Comparison of ENCODE assay signal across 23 mouse cellular contexts in the genomic region with DNA sequence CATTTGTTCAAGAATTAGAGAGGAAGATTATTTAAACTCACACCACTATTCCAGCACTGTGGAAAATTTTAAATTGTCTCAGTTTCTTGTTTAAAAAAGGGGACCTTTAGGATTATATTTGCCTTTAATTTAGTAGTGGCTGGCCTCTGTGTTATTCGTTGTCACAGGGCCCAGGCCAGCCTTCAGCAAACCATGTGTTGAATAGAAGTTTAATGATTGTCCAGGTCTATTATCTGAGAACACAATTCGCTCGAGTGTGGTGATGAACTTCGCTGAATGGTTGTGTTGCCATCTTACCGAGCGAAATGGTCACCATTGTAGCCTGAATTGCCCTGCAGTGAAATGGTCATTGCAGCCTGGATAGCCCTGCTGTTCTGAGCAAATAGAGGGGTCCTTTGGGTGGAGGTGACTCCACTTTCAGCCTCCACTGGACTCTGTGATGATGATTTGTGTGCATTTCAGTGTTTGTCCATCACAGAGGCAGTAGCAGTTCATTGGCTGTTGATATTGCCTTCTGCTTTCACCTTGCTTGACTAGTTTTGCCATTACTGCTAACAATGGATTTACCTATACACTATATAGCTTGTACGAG.
"Had no signal": no experiment of that assay in that cellular context is flagged by ENCODE, and none has a peak within 500 bp of the region (broad histone marks: within the 10 kb centered on the region; RNA-seq: fewer than 3 reads in every experiment).

No protein-coding gene starts in this region.

- H3K4me1 ChIP-seq: heart, embryonic 12.5 days; intestine, embryonic 15.5 days; liver, embryonic 13.5 days; liver, embryonic 15.5 days had no signal

- ATAC-seq: hindbrain, embryonic 16.5 days; inflammation-experienced regulatory T-cells, adult 6 months; intestine, embryonic 15.5 days; intestine, postnatal 0 days; liver, postnatal 0 days had no signal

- H3K9ac ChIP-seq: heart, embryonic 12.5 days; hindbrain, embryonic 12.5 days; hindbrain, embryonic 14.5 days; intestine, embryonic 15.5 days; limb, embryonic 12.5 days; liver, embryonic 13.5 days; liver, embryonic 15.5 days; liver, postnatal 0 days had no signal

- H3K27ac ChIP-seq: gastrocnemius, adult 2 months; heart, adult 2 months; hindbrain, embryonic 10.5 days; hindbrain, embryonic 12.5 days; hindbrain, embryonic 14.5 days; intestine, embryonic 15.5 days; layer of hippocampus, adult 2 months; left cerebral cortex, adult 2 months; limb, embryonic 10.5 days; limb, embryonic 12.5 days; liver, embryonic 13.5 days; liver, embryonic 15.5 days had no signal

- H3K4me3 ChIP-seq: gastrocnemius, adult 2 months; heart, adult 2 months; heart, embryonic 12.5 days; hindbrain, embryonic 10.5 days; hindbrain, embryonic 12.5 days; intestine, embryonic 15.5 days; layer of hippocampus, adult 2 months; left cerebral cortex, adult 2 months; limb, embryonic 10.5 days; limb, embryonic 12.5 days; liver, embryonic 13.5 days; liver, embryonic 15.5 days had no signal

- H3K4me2 ChIP-seq: heart, embryonic 12.5 days; hindbrain, embryonic 12.5 days; hindbrain, embryonic 14.5 days; intestine, embryonic 15.5 days; limb, embryonic 12.5 days; liver, embryonic 11.5 days; liver, embryonic 13.5 days; liver, embryonic 15.5 days had no signal

- H3K36me3 ChIP-seq: heart, embryonic 12.5 days; hindbrain, embryonic 10.5 days; hindbrain, embryonic 12.5 days; intestine, embryonic 15.5 days; limb, embryonic 10.5 days; limb, embryonic 12.5 days; liver, embryonic 13.5 days; liver, embryonic 15.5 days had no signal

- H3K9me3 ChIP-seq: heart, embryonic 12.5 days; hindbrain, embryonic 10.5 days; hindbrain, embryonic 12.5 days; intestine, embryonic 15.5 days; limb, embryonic 10.5 days; limb, embryonic 12.5 days; liver, embryonic 13.5 days; liver, embryonic 15.5 days had no signal

- H3K27me3 ChIP-seq: heart, embryonic 12.5 days; hindbrain, embryonic 12.5 days; intestine, embryonic 15.5 days; limb, embryonic 12.5 days; liver, embryonic 13.5 days; liver, embryonic 15.5 days had no signal

- DNase-seq: gastrocnemius, adult 2 months; gastrocnemius, postnatal 10 days; gastrocnemius, postnatal 25 days; heart, adult 2 months; heart, postnatal 10 days; heart, postnatal 4 days; liver; liver, embryonic 13.5 days; liver, postnatal 0 days had no signal
